Mouse (Mus musculus) cerebellum, adult 2 months (tissue): ENCODE results near the gene Klhl2. TPM values are rescaled to one million over a fixed set of nuclear protein-coding genes. Genes with fewer than 3 reads are reported as not detected.

Experiments
- DNase-seq, 2 experiments: peaks; one replicate each; pipeline ENCODE4 v3.0.0; 2021
- H3K27ac ChIP-seq: fragments of 200-500 bp; 2 replicates; pipeline ENCODE4 v1.5.1; 2012; ENCODE audit warnings: low read length, control low read depth, inconsistent platforms; ENCODE audit not compliant: insufficient read depth
- H3K27me3 ChIP-seq: fragments of 200-500 bp; 2 replicates; pipeline ENCODE4 v1.6.1; 2012; ENCODE audit warnings: inconsistent platforms, mild to moderate bottlenecking, low read length, moderate library complexity; ENCODE audit not compliant: control insufficient read depth, insufficient read depth
- H3K4me1 ChIP-seq: fragments of 200-500 bp; 2 replicates; pipeline ENCODE4 v1.6.1; 2011; ENCODE audit warnings: low read length; ENCODE audit not compliant: control insufficient read depth, insufficient read depth
- H3K4me3 ChIP-seq: fragments of 200-500 bp; replicated peaks from 2 replicates; pipeline ENCODE3; 2011; ENCODE audit warnings: mild to moderate bottlenecking, low read depth, low read length, control low read depth; ENCODE audit not compliant: insufficient read depth
- CTCF ChIP-seq: fragments of 200-500 bp; IDR thresholded peaks from 2 replicates; pipeline ENCODE4 v1.5.1; 2011; ENCODE audit warnings: low read depth, mild to moderate bottlenecking, control low read depth, low read length, moderate library complexity, borderline replicate concordance; ENCODE audit not compliant: insufficient read depth
- POLR2A ChIP-seq: fragments of 200-500 bp; IDR thresholded peaks from 2 replicates; pipeline ENCODE4 v1.6.1; 2011; ENCODE audit warnings: low read length, control low read depth, borderline replicate concordance; ENCODE audit not compliant: insufficient read depth
- WGBS: fragments of 180-500 bp; shearing (Covaris S2); methylation state at CpG from one replicate; pipeline ENCODE4 v1.1.7; 2018; 5-methylcytosine and 5-hydroxymethylcytosine counted together
- polyA plus RNA-seq: library from polyadenylated mRNA; depleted of rRNA; stranded (reverse); fragments of >200 nt; gene quantifications from 2 replicates; pipeline ENCODE4 v1.2.3, GENCODE M21; 2012

The Klhl2 gene
- polyA plus RNA-seq, 1 experiment, result 73.5 TPM

DNA sequence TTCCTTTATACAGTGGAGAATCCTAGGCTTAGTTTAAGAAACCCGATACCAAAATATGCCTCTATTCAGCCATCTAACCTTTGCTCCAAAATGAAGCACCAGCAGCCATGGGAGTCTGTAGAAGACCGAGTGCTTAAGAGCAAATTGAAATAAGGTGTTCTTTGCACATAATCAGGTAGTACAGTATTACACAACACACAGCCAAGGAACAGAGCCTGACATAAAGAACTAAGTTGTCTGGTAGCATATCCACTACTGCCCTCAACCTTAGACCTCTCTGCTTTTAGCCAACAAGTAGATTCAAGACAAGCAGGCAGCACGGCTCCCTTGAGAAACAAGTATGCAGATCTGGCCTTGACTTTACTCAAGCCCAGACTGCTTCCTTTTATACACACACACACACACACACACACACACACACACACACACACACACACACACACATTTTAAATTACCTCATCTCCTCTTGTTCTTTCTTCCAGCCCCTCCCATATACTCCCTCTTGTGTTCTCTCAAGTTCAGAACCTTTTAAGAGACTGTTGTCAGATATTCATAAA is 113.0 kb downstream of the Klhl2 start:
- no peak overlapping the region for H3K4me3 ChIP-seq
- TF ChIP-seq POLR2A, result no peak
- TF ChIP-seq CTCF, result no peak
- DNase-seq, result no peak
- no peaks in the 10 kb centered on the region for H3K4me1 ChIP-seq
- H3K27ac ChIP-seq, result no peak overlapping the region
- WGBS, result 89% methylated on average over 3 of the region's 3 CpGs
- no peaks in the 10 kb centered on the region for H3K27me3 ChIP-seq

DNA sequence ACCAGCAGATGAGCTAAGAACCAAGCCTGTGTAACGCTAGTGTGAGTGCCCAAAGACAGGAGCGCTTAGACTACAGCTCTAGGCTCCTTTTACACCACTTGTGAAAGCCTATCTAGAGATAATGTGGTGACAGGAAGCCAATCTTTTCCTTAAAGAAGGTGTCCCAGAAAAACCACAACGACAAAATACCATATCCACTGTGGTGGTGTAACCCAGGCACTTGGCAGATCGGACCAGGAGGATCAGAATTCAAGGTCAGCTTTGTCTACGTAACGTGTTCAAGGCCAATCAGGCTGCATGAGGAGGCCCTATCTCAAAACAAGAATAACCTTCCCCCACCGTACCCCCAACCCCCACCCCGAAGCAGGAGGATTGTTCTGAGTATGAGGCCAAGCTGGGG is 114.7 kb downstream of the Klhl2 start:
- no peak for DNase-seq
- 89% methylated on average over 8 of the region's 8 CpGs for WGBS
- no peak overlapping the region for H3K4me3 ChIP-seq
- H3K4me1 ChIP-seq, result no peaks in the 10 kb centered on the region
- TF ChIP-seq CTCF, result no peak
- no peak for TF ChIP-seq POLR2A
- no peak overlapping the region for H3K27ac ChIP-seq
- no peaks in the 10 kb centered on the region for H3K27me3 ChIP-seq

DNA sequence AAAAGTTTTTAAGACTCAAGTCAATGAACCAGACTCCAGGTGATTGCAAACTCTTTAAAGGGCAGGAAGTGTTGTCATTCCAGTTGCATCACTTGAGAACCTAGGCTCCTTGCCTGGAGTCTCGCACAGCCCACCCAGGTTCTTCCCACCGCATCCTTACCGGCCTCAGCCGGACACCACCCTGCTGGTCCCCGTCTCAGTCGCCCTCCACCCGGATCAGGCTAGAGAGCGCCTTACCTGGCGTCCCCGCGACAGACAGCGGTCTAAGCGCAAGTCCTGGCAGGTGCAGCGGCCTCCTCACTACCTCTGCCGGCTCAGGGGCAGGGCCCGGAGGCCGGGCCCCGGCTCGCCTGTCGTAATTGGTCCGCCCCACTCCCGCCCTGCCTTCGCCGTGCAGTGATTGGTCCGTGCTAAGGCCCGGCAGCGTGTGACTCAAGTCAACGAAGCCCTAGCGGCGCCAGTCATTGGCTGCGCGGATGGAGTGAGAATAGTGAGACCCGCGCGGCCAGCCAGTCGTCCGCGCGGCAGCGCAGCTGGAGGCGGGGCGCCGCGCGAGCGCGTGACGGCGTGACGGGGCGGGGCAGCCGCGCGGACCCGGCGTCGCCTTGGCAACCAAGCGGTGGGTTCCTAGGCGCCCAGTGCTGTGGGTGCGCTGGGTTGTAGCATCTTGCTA is 116.4 kb downstream of the Klhl2 start, which contains the start of gene Msmo1:
TSS of gene Msmo1 (minus strand) at position 522 of the 673 bp plus-strand sequence.
- no peak for TF ChIP-seq CTCF
- TF ChIP-seq POLR2A, result peak; percentile 75
- Histone ChIP-seq H3K4me3 (peak within 1 kb of the TSS; percentile 90), H3K27me3 (no peaks in the 10 kb centered on the region), H3K27ac (no peak within 1 kb of the TSS; the same call in 1 of the 2 replicates), H3K4me1 (no peaks in the 10 kb centered on the region)
- under 1% methylated on average over 60 of the region's 60 CpGs for WGBS
- DNase-seq, result peak; percentile 96 to 99

DNA sequence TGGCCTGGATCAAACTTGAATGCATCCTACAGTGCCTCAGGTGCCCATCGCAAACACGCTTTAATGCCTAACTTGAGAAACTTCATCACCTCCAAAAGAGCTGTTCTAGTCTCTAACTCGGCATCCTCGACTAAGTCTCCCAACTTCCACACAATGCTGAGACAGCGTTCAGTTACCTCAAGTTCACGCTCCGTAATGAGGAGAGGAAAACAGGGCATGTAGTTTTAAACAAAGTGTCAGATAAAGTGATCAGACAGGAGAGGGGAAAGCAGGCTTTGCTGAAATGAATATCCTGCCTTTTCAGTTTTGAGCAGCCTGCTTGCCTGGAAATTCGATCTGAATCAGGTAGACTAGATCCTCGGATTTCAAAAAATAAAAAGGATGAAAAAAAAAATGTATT is 117.2 kb downstream of the Klhl2 start:
- Histone ChIP-seq H3K4me1 (no peaks in the 10 kb centered on the region), H3K27me3 (no peaks in the 10 kb centered on the region), H3K4me3 (peak overlapping the region; percentile 90), H3K27ac (no peak overlapping the region)
- TF ChIP-seq POLR2A, result no peak
- TF ChIP-seq CTCF, result no peak
- no peak for DNase-seq
- 4% methylated on average over 9 of the region's 9 CpGs for WGBS

DNA sequence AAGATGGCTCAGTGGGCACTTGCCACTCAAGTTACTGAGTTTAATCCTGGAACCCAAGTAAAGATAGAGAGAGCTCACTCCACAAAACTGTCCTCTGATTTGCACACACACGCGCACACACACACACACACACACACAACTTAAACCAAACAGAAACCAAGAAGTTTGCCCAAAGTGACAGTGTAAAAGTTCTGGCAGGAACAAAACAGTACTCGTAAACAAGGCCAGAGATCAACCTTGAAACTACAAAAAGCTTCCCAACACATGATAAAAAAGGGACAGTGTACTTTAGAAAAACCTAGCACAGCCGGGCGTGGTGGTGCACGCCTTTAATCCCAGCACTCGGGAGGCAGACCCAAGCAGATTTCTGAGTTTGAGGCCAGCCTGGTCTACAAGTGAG is 121.7 kb downstream of the Klhl2 start:
- Histone ChIP-seq H3K27me3 (no peaks in the 10 kb centered on the region), H3K27ac (no peak overlapping the region), H3K4me3 (no peak overlapping the region), H3K4me1 (no peaks in the 10 kb centered on the region; the same call in 1 of the 2 replicates)
- DNase-seq, result no peak
- 90% methylated on average over 7 of the region's 7 CpGs for WGBS
- no peak for TF ChIP-seq CTCF
- no peak for TF ChIP-seq POLR2A

DNA sequence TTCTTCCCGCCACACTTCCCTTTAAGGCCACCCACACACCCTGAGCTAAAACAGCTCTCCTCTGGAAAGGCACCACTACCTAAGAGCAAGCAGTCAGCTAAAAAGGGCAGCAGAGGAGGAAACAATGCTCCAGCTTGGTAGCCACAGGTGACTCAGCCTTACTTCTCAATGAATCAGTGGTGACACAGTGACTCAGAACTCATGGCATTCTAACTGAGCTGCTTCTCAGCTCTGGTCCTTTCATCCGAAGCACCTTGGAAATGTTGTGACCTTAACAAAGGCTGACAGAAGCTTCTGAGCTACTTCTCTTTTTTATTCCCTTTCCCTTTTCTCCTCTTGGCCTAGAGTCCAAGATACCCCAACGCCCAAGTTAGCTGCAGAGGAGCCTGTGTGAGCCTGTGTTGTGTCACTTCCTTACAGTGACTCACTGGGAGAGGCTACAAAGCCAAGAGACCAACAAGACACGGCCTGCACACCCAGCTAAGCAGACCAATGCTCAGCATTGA is 123.6 kb downstream of the Klhl2 start:
- no peaks in the 10 kb centered on the region for H3K27me3 ChIP-seq
- DNase-seq, result no peak
- no peak overlapping the region for H3K4me3 ChIP-seq
- TF ChIP-seq CTCF (no peak), POLR2A (no peak)
- no peak overlapping the region for H3K27ac ChIP-seq
- no peaks in the 10 kb centered on the region; the same call in 1 of the 2 replicates for H3K4me1 ChIP-seq
- 86% methylated on average over 4 of the region's 4 CpGs for WGBS

DNA sequence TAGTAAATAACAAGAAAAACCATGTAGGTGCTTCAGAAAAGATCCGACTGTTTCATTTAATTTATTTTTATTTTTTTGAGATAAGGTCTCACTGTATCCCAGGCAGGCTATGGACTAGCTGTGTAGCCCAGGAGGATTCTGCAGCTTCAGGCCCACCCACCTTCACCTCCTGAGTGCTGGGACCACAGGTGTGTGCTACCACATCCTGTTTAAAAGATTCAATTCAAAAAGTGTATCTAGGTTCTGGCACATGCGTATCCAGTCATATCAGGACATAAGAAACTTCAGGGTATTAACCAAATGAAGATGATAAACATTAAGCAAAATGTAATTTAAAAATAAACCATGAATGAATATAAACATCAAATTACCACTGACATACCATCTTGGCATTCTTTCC is 126.6 kb downstream of the Klhl2 start:
- WGBS, result 91% methylated on average over 2 of the region's 2 CpGs
- no peak for TF ChIP-seq POLR2A
- no peak for TF ChIP-seq CTCF
- DNase-seq, result no peak
- no peak overlapping the region for H3K4me3 ChIP-seq
- H3K4me1 ChIP-seq, result no peaks in the 10 kb centered on the region; the same call in 1 of the 2 replicates
- no peaks in the 10 kb centered on the region for H3K27me3 ChIP-seq
- no peak overlapping the region for H3K27ac ChIP-seq

DNA sequence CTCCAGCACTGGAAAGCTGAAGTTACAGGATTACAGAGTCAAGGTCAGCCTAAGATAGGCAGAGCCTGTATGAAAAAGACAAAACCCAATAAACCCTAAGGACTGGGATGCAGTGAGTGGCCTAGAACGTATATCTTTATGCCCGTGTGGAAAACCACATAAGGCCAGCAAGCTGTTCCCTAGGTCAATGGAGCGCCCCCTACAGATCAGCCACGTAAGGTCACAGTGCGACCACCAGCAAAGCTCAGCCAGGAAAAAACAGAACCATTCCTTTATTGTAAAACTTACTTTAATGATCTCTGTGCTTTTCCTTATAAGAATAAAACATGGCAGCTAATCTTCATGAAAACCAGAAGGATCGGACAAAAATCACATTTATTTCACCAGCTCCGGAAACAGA is 131.9 kb downstream of the Klhl2 start:
- peak; percentile 20; the same call in 1 of the 2 replicates for TF ChIP-seq CTCF
- TF ChIP-seq POLR2A, result no peak
- no peaks in the 10 kb centered on the region for H3K4me1 ChIP-seq
- WGBS, result 88% methylated on average over 7 of the region's 7 CpGs
- no peak for DNase-seq
- no peaks in the 10 kb centered on the region for H3K27me3 ChIP-seq
- H3K27ac ChIP-seq, result no peak overlapping the region
- H3K4me3 ChIP-seq, result no peak overlapping the region
